Mouse (Mus musculus) CH12.LX (cell line): ENCODE measurements around the gene Hist1h2bh. TPM values are rescaled to one million over a fixed set of nuclear protein-coding genes. Genes with fewer than 3 reads are reported as not detected.
"Not testable (repeated sequence)": the region's sequence is repeated elsewhere in the genome, so short reads cannot be mapped to it uniquely, and the experiment has no call there.

Source experiments
- DNase-seq: peaks from one replicate; pipeline ENCODE4 v3.0.0-alpha.2; 2013; ENCODE audit errors: extremely low read depth
- H3K27ac ChIP-seq: 2 replicates; pipeline ENCODE4 v1.5.1; 2012; ENCODE audit warnings: low read depth, mild to moderate bottlenecking, control low read depth, moderate library complexity; ENCODE audit not compliant: insufficient read depth
- H3K27me3 ChIP-seq: replicated peaks from 2 replicates; pipeline ENCODE3; 2012; ENCODE audit warnings: inconsistent platforms
- H3K36me3 ChIP-seq, 2 experiments: replicated peaks in 1 of 2; 2 replicates each; pipeline versions ENCODE3 to v1.6.1; 2012; ENCODE audit warnings: inconsistent platforms in 1 of 2, low read length in 1 of 2, mild to moderate bottlenecking in 1 of 2, mixed read lengths in 1 of 2, moderate library complexity in 1 of 2; ENCODE audit not compliant: control insufficient read depth in 1 of 2, insufficient read depth in 1 of 2
- H3K4me1 ChIP-seq, 2 experiments: 2 replicates each; pipeline ENCODE4 v1.6.1; 2012; ENCODE audit warnings: inconsistent platforms in 1 of 2, moderate library complexity in 1 of 2; ENCODE audit not compliant: insufficient read depth in 2 of 2, control insufficient read depth in 1 of 2
- H3K4me2 ChIP-seq: 2 replicates; pipeline ENCODE4 v1.6.1; 2012; ENCODE audit warnings: low read depth, mild to moderate bottlenecking, control low read depth; ENCODE audit not compliant: poor library complexity, insufficient read depth, severe bottlenecking
- H3K4me3 ChIP-seq, 3 experiments: fragments of 150-350 bp in 1 of 3; sonication (generic) in 1 of 3; replicated peaks in 1 of 3; 2 replicates each; pipeline versions ENCODE3 to v1.5.1; 2011 to 2012; ENCODE audit warnings: low read depth in 2 of 3, low read length in 2 of 3, mild to moderate bottlenecking in 2 of 3, moderate library complexity in 2 of 3, control low read depth in 1 of 3, improper control_type of control experiment in 1 of 3, inconsistent platforms in 1 of 3, mixed read lengths in 1 of 3; ENCODE audit not compliant: poor library complexity in 1 of 3
- H3K79me2 ChIP-seq: replicated peaks from 2 replicates; pipeline ENCODE4 v1.6.1; 2012; ENCODE audit warnings: mild to moderate bottlenecking, moderate library complexity; ENCODE audit not compliant: control insufficient read depth, poor library complexity, insufficient read depth, severe bottlenecking; ENCODE audit errors: extremely low read depth
- H3K9ac ChIP-seq: 2 replicates; pipeline ENCODE4 v1.6.1; 2012; ENCODE audit warnings: low read depth, mild to moderate bottlenecking, control low read depth, moderate library complexity; ENCODE audit not compliant: insufficient read depth
- H3K9me3 ChIP-seq: replicated peaks from 2 replicates; pipeline ENCODE3; 2012; ENCODE audit warnings: low read length, inconsistent platforms, mixed read lengths
- BHLHE40 ChIP-seq: IDR thresholded peaks from 2 replicates; pipeline ENCODE4 v1.6.1; 2011; ENCODE audit warnings: mild to moderate bottlenecking, low read depth, low read length, improper control_type of control experiment
- CHD1 ChIP-seq: IDR thresholded peaks from 2 replicates; pipeline ENCODE4 v1.6.1; 2012; ENCODE audit warnings: low read depth, low read length, improper control_type of control experiment, inconsistent platforms
- CHD2 ChIP-seq: IDR thresholded peaks from 2 replicates; pipeline ENCODE4 v1.6.1; 2011; ENCODE audit warnings: low read length, improper control_type of control experiment
- E2F4 ChIP-seq: IDR thresholded peaks from 2 replicates; pipeline ENCODE4 v1.6.1; 2011; ENCODE audit warnings: low read depth, low read length, improper control_type of control experiment; ENCODE audit not compliant: insufficient replicate concordance
- ELF1 ChIP-seq: IDR thresholded peaks from 2 replicates; pipeline ENCODE4 v1.6.1; 2014; ENCODE audit warnings: low read depth, mild to moderate bottlenecking, inconsistent platforms, low read length, improper control_type of control experiment
- ETS1 ChIP-seq: conservative IDR thresholded peaks from 2 replicates; pipeline ENCODE4 v1.6.1; 2012; ENCODE audit warnings: low read depth, mild to moderate bottlenecking, inconsistent platforms, low read length, improper control_type of control experiment, moderate library complexity
- HCFC1 ChIP-seq: IDR thresholded peaks from 2 replicates; pipeline ENCODE4 v1.6.1; 2012; ENCODE audit warnings: low read depth, mild to moderate bottlenecking, inconsistent platforms, low read length, improper control_type of control experiment
- JUN ChIP-seq: IDR thresholded peaks from 2 replicates; pipeline ENCODE4 v1.6.1; 2011; ENCODE audit warnings: low read depth, mild to moderate bottlenecking, low read length, improper control_type of control experiment, moderate library complexity; ENCODE audit not compliant: insufficient read depth
- KAT2A ChIP-seq: IDR thresholded peaks from 2 replicates; pipeline ENCODE4 v1.6.1; 2012; ENCODE audit warnings: low read length, improper control_type of control experiment, inconsistent platforms; ENCODE audit not compliant: insufficient replicate concordance
- MAFK ChIP-seq: IDR thresholded peaks from 2 replicates; pipeline ENCODE4 v1.6.1; 2011; ENCODE audit warnings: low read length, improper control_type of control experiment; ENCODE audit not compliant: insufficient replicate concordance
- MAX ChIP-seq: IDR thresholded peaks from 2 replicates; pipeline ENCODE4 v1.6.1; 2011; ENCODE audit warnings: low read length, improper control_type of control experiment
- MAZ ChIP-seq: IDR thresholded peaks from 2 replicates; pipeline ENCODE4 v1.6.1; 2012; ENCODE audit warnings: low read depth, mild to moderate bottlenecking, inconsistent platforms, low read length, improper control_type of control experiment, moderate library complexity
- MEF2A ChIP-seq: IDR thresholded peaks from 2 replicates; pipeline ENCODE4 v1.6.1; 2014; ENCODE audit warnings: low read depth, mild to moderate bottlenecking, inconsistent platforms, low read length, improper control_type of control experiment, borderline replicate concordance
- MXI1 ChIP-seq: IDR thresholded peaks from 2 replicates; pipeline ENCODE4 v1.6.1; 2011; ENCODE audit warnings: mild to moderate bottlenecking, low read depth, low read length, improper control_type of control experiment
- NELFE ChIP-seq: IDR thresholded peaks from 2 replicates; pipeline ENCODE4 v1.6.1; 2011; ENCODE audit warnings: low read depth, low read length, improper control_type of control experiment
- NRF1 ChIP-seq: IDR thresholded peaks from 2 replicates; pipeline ENCODE4 v1.6.1; 2014; ENCODE audit warnings: low read depth, mild to moderate bottlenecking, inconsistent platforms, low read length, improper control_type of control experiment, moderate library complexity
- PAX5 ChIP-seq: IDR thresholded peaks from 2 replicates; pipeline ENCODE4 v1.6.1; 2012; ENCODE audit warnings: low read length, inconsistent platforms, mixed read lengths
- POLR2A ChIP-seq: IDR thresholded peaks from 2 replicates; pipeline ENCODE4 v1.6.1; 2011; ENCODE audit warnings: low read depth, mild to moderate bottlenecking, improper control_type of control experiment, low read length
- POLR2AphosphoS2 ChIP-seq: IDR thresholded peaks from 2 replicates; pipeline ENCODE4 v1.6.1; 2011; ENCODE audit warnings: low read depth, low read length, improper control_type of control experiment
- RCOR1 ChIP-seq: conservative IDR thresholded peaks from 2 replicates; pipeline ENCODE4 v1.6.1; 2012; ENCODE audit warnings: low read depth, mild to moderate bottlenecking, inconsistent platforms, low read length, improper control_type of control experiment
- SIN3A ChIP-seq: IDR thresholded peaks from 2 replicates; pipeline ENCODE4 v1.6.1; 2012; ENCODE audit warnings: low read length, improper control_type of control experiment, inconsistent platforms
- SMC3 ChIP-seq: IDR thresholded peaks from 2 replicates; pipeline ENCODE4 v1.6.1; 2011; ENCODE audit warnings: low read depth, low read length, improper control_type of control experiment
- TBP ChIP-seq: conservative IDR thresholded peaks from 2 replicates; pipeline ENCODE4 v1.6.1; 2011; ENCODE audit warnings: low read depth, low read length, improper control_type of control experiment
- TCF12 ChIP-seq: IDR thresholded peaks from 2 replicates; pipeline ENCODE4 v1.6.1; 2014; ENCODE audit warnings: low read depth, mild to moderate bottlenecking, inconsistent platforms, low read length, improper control_type of control experiment
- UBTF ChIP-seq: IDR thresholded peaks from 2 replicates; pipeline ENCODE4 v1.6.1; 2012; ENCODE audit warnings: low read depth, mild to moderate bottlenecking, inconsistent platforms, low read length, improper control_type of control experiment, moderate library complexity
- ZMIZ1 ChIP-seq: IDR thresholded peaks from 2 replicates; pipeline ENCODE4 v1.6.1; 2012; ENCODE audit warnings: low read depth, mild to moderate bottlenecking, inconsistent platforms, low read length, improper control_type of control experiment
- ZNF384 ChIP-seq: IDR thresholded peaks from 2 replicates; pipeline ENCODE4 v1.6.1; 2012; ENCODE audit warnings: low read depth, low read length, improper control_type of control experiment, inconsistent platforms
- dilution Hi-C: fragments of 300-500 bp; cut with MboI; formaldehyde crosslinking; loops from 2 replicates; pipeline ENCODE4 v1.14.3; 2020; ENCODE audit warnings: low sequenced_read_pairs; ENCODE audit not compliant: extremely low pct_unique_long_range_greater_than_20kb, extremely low pct_ligation_motif_present
- in situ Hi-C: fragments of 300-500 bp; cut with MboI; formaldehyde crosslinking; loops from 3 replicates; pipeline ENCODE4 v1.14.3; 2019; ENCODE audit warnings: low sequenced_read_pairs, low pct_ligation_motif_present, low pct_unique_long_range_greater_than_20kb, mixed read lengths
- polyA plus RNA-seq: library from polyadenylated mRNA; unstranded; fragments of >175 nt; gene quantifications from 2 replicates; pipeline ENCODE4 v1.2.1, GENCODE M21; 2012; ENCODE audit warnings: low read depth; ENCODE audit not compliant: insufficient read length
- total RNA-seq, 2 experiments: library from RNA; depleted of rRNA; stranded (reverse); fragments of 300-350 nt in 1 of 2; fragments of >200 nt in 1 of 2; gene quantifications; 2 replicates each; pipeline ENCODE4 v1.2.3; 2012 to 2014

Hist1h2bh gene
- total and polyA plus RNA-seq, 3 experiments = 0.77 to 261 (median 8.0) TPM

GRCm38 (mm10) chr13:23571504-23572217, 28.5 kb upstream of the Hist1h2bh start:
- H3K4me3 ChIP-seq = peak overlapping the region; percentile 34 to 66 (median 36)
- H3K79me2 ChIP-seq, H3K4me1 ChIP-seq: not testable (repeated sequence)
- 0 out of 2 replicates have a peak, but pooled peaks have one; percentile 19 for TF ChIP-seq BHLHE40
- peak; percentile 52 for TF ChIP-seq HCFC1
- peak; percentile 66 for TF ChIP-seq SIN3A
- peak; percentile 86; the same call in 1 of the 2 replicates for TF ChIP-seq RCOR1
- peak; percentile 99 for TF ChIP-seq UBTF
- peak; percentile 60; the same call in 1 of the 2 replicates for TF ChIP-seq CHD2
- peak; percentile 68 for TF ChIP-seq TBP
- peak; percentile 20; the same call in 1 of the 2 replicates for TF ChIP-seq MAFK
- TF ChIP-seq MAX = peak; percentile 43; the same call in 1 of the 2 replicates
- TF ChIP-seq CHD1 = peak; percentile 98
- TF ChIP-seq SMC3 = peak; percentile 17; the same call in 1 of the 2 replicates
- peak; percentile 92 for TF ChIP-seq POLR2A
- peak; percentile 95 for TF ChIP-seq NELFE
- 0 out of 2 replicates have a peak, but pooled peaks have one; percentile 59 for TF ChIP-seq KAT2A
- TF ChIP-seq POLR2AphosphoS2 = peak; percentile 100
- TF ChIP-seq ZMIZ1 = peak; percentile 99
- peak; percentile 57 for TF ChIP-seq NRF1
- 0 out of 2 replicates have a peak, but pooled peaks have one; percentile 42 for TF ChIP-seq MAZ
- TF ChIP-seq MXI1 = peak; percentile 51; the same call in 1 of the 2 replicates
- TF ChIP-seq, all 38 proteins: peak for 19; not testable (repeated sequence) for 19
- in situ Hi-C loops = loop anchor here (25.0 kb wide), 1 partner anchor 1834 kb away; the partner anchor contains the start of gene Hist1h4j
- dilution Hi-C loops, H3K9me3 ChIP-seq, H3K27me3 ChIP-seq, H3K36me3 ChIP-seq: not testable (repeated sequence)
- DNase-seq = peak; percentile 66
- H3K4me2 ChIP-seq = peak overlapping the region; percentile 67; the same call in 1 of the 2 replicates
- peak overlapping the region; percentile 98 for H3K27ac ChIP-seq
- H3K9ac ChIP-seq = peak overlapping the region; percentile 91

- in situ Hi-C loops (loop anchor here (25.0 kb wide), 1 partner anchor 1834 kb away; the partner anchor contains the start of gene Hist1h4j), dilution Hi-C loops (no loop called here)
- Histone ChIP-seq H3K27ac (peak within 1 kb of the TSS; percentile 98), H3K79me2 (no peaks in the 10 kb centered on the region), H3K4me3 (peak within 1 kb of the TSS; percentile 34 to 66 (median 36)), H3K4me2 (peak within 1 kb of the TSS; percentile 82), H3K27me3 (no peaks in the 10 kb centered on the region), H3K4me1 (peaks cover 0 to 4% of the 10 kb centered on the region in 2 experiments; a peak in 1 of 4 replicates), H3K9me3 (no peaks in the 10 kb centered on the region), H3K9ac (peak within 1 kb of the TSS; percentile 91), H3K36me3 (no peaks in the 10 kb centered on the region)
- peak; percentile 95 for DNase-seq
- TF ChIP-seq CHD2 (peak; percentile 94), ZMIZ1 (peak; percentile 97), CHD1 (no peak; the same call in none of the 2 replicates), RCOR1 (peak; percentile 52), TBP (peak; percentile 99), MEF2A (peak; percentile 76; the same call in 1 of the 2 replicates), TCF12 (peak; percentile 96), ZNF384 (no peak), NELFE (peak; percentile 65; the same call in 1 of the 2 replicates), POLR2A (peak; percentile 81), ELF1 (peak; percentile 71), SMC3 (no peak), E2F4 (0 out of 2 replicates have a peak, but pooled peaks have one; percentile 62), ETS1 (no peak; the same call in 1 of the 2 replicates), JUN (peak; percentile 49; the same call in 1 of the 2 replicates), MXI1 (peak; percentile 49), HCFC1 (peak; percentile 71), POLR2AphosphoS2 (no peak), PAX5 (no peak)
These were observed 27.9 kb upstream of the Hist1h2bh start, which contains the start of the genes Hist1h2ae and Hist1h2bg for GRCm38 (mm10) chr13:23571022-23571503. TSS of gene Hist1h2ae (minus strand) at chr13:23571220. TSS of gene Hist1h2bg (plus strand) at chr13:23571396.
